Mouse (Mus musculus) kidney, postnatal 36 days (tissue): ENCODE measurements around the gene Rhoq.

Source experiments
- DNase-seq, 2 experiments: peaks; one replicate each; pipeline ENCODE4 v3.0.0; 2021 to 2022; ENCODE audit warnings: mixed read lengths in 2 of 2

The Rhoq gene

GRCm38 (mm10) chr17:86962894-86963585 is at the start of gene Rhoq:
TSS of gene Rhoq (plus strand) at chr17:86963082.
- peak; percentile 95 for DNase-seq

GRCm38 (mm10) chr17:86915540-86915939 is 47.3 kb upstream of the Rhoq start:
- DNase-seq, result no peak

- no peak for DNase-seq
These were observed 45.8 kb upstream of the Rhoq start, which contains the start of gene Tmem247 for GRCm38 (mm10) chr17:86917048-86917447. TSS of gene Tmem247 (plus strand) at chr17:86917348.

- peak; percentile 47 to 66 for DNase-seq
These were observed 44.1 kb upstream of the Rhoq start for GRCm38 (mm10) chr17:86918786-86919185.

- DNase-seq, result no peak
These were observed 43.2 kb upstream of the Rhoq start for GRCm38 (mm10) chr17:86919729-86920128.

GRCm38 (mm10) chr17:86924679-86925078 is 38.2 kb upstream of the Rhoq start:
- no peak for DNase-seq

GRCm38 (mm10) chr17:86926836-86927235 is 36.0 kb upstream of the Rhoq start:
- DNase-seq, result no peak

- no peak for DNase-seq
These were observed 33.5 kb upstream of the Rhoq start for GRCm38 (mm10) chr17:86929355-86929754.

- DNase-seq, result no peak
These were observed 32.9 kb upstream of the Rhoq start for GRCm38 (mm10) chr17:86929981-86930380.

GRCm38 (mm10) chr17:86932896-86933295 is 30.0 kb upstream of the Rhoq start:
- DNase-seq, result no peak

GRCm38 (mm10) chr17:86937064-86937463 is 25.8 kb upstream of the Rhoq start:
- DNase-seq, result no peak

- DNase-seq, result peak; percentile 86 to 87
These were observed 25.3 kb upstream of the Rhoq start for GRCm38 (mm10) chr17:86937497-86938155.

- peak; percentile 11 to 17 for DNase-seq
These were observed 24.2 kb upstream of the Rhoq start for GRCm38 (mm10) chr17:86938683-86939082.

GRCm38 (mm10) chr17:86942112-86942511 is 20.8 kb upstream of the Rhoq start:
- DNase-seq, result no peak

GRCm38 (mm10) chr17:86943158-86943557 is 19.7 kb upstream of the Rhoq start:
- no peak for DNase-seq

GRCm38 (mm10) chr17:86946078-86946477 is 16.8 kb upstream of the Rhoq start:
- no peak for DNase-seq

GRCm38 (mm10) chr17:86947840-86948796 is 14.8 kb upstream of the Rhoq start, which contains the start of gene Atp6v1e2:
TSS of gene Atp6v1e2 (minus strand) at chr17:86947897.
- peak; percentile 47 to 50 for DNase-seq

GRCm38 (mm10) chr17:86948801-86949200 is 14.1 kb upstream of the Rhoq start:
- no peak for DNase-seq

GRCm38 (mm10) chr17:86957239-86957638 is 5.6 kb upstream of the Rhoq start:
- DNase-seq, result no peak

- no peak for DNase-seq
These were observed 4.9 kb upstream of the Rhoq start for GRCm38 (mm10) chr17:86957968-86958367.

GRCm38 (mm10) chr17:86961301-86961841 is 1.5 kb upstream of the Rhoq start:
- DNase-seq, result peak; percentile 49 to 53

- peak; percentile 90 to 92 for DNase-seq
These were observed 487 bp upstream of the Rhoq start for GRCm38 (mm10) chr17:86962297-86962893.
